Mouse (Mus musculus) midbrain, embryonic 16.5 days (tissue): ENCODE results near the gene Actn3. TPM values are rescaled to one million over a fixed set of nuclear protein-coding genes. Genes with fewer than 3 reads are reported as not detected.

Experiments used
- polyA plus RNA-seq: library from polyadenylated mRNA; unstranded; fragments of >200 nt; fragmentation: Nextera tagmentation; extraction: Ambion mirVana; gene quantifications from 2 replicates; pipeline ENCODE4 v1.2.1, GENCODE M21; 2015

Actn3 gene
- polyA plus RNA-seq, 1 experiment from 2014 or later: 2.4 TPM

Other genes starting within 250 kb of the Actn3 start
- gene Gm960, start 179.2 kb downstream of the Actn3 start, polyA plus RNA-seq: 5.4 and 6.6 TPM in 2 replicates
- 32.2 and 32.4 TPM in 2 replicates for gene Sptbn2, start 166.7 kb downstream of the Actn3 start, polyA plus RNA-seq
- gene Rbm4b, start 121.4 kb downstream of the Actn3 start, polyA plus RNA-seq: 149 and 164 TPM in 2 replicates
- gene Rbm4, start 84.0 kb downstream of the Actn3 start, polyA plus RNA-seq: 78.8 and 87.2 TPM in 2 replicates
- gene Gm21992, start 66.3 kb downstream of the Actn3 start, polyA plus RNA-seq: 19.0 and 21.2 TPM in 2 replicates
- gene Rbm14, start 66.3 kb downstream of the Actn3 start, polyA plus RNA-seq: 60.3 and 67.8 TPM in 2 replicates
- 33.3 and 42.5 TPM in 2 replicates for gene Ccs, start 38.6 kb downstream of the Actn3 start, polyA plus RNA-seq
- gene Ccdc87, start 38.5 kb downstream of the Actn3 start, polyA plus RNA-seq: 0.77 and 0.99 TPM in 2 replicates
- gene Ctsf, start 22.8 kb downstream of the Actn3 start, polyA plus RNA-seq: 85.8 and 87.4 TPM in 2 replicates
- gene Zdhhc24, start 759 bp upstream of the Actn3 start, polyA plus RNA-seq: 22.7 and 26.1 TPM in 2 replicates
- gene Bbs1, start 28.7 kb upstream of the Actn3 start, polyA plus RNA-seq: 9.6 and 9.7 TPM in 2 replicates
- 108 and 109 TPM in 2 replicates for gene Dpp3, start 50.4 kb upstream of the Actn3 start, polyA plus RNA-seq
- gene Peli3, start 65.2 kb upstream of the Actn3 start, polyA plus RNA-seq: 11.3 and 17.0 TPM in 2 replicates
- gene Mrpl11, start 84.2 kb upstream of the Actn3 start, polyA plus RNA-seq: 101 and 107 TPM in 2 replicates
- gene Npas4, start 112.4 kb upstream of the Actn3 start, polyA plus RNA-seq: 0.58 and 0.82 TPM in 2 replicates
- 12.1 and 16.0 TPM in 2 replicates for gene Slc29a2, start 146.0 kb upstream of the Actn3 start, polyA plus RNA-seq
- 82.9 and 102 TPM in 2 replicates for gene B4gat1, start 160.9 kb upstream of the Actn3 start, polyA plus RNA-seq
- gene AC124502.3, start 161.0 kb upstream of the Actn3 start, polyA plus RNA-seq: 2.9 and 4.2 TPM in 2 replicates
- 26.8 and 36.2 TPM in 2 replicates for gene Brms1, start 163.4 kb upstream of the Actn3 start, polyA plus RNA-seq
- 1.5 and 1.8 TPM in 2 replicates for gene Rin1, start 172.6 kb upstream of the Actn3 start, polyA plus RNA-seq
- 16.0 and 16.5 TPM in 2 replicates for gene Cd248, start 190.2 kb upstream of the Actn3 start, polyA plus RNA-seq
- 22.7 and 31.9 TPM in 2 replicates for gene Tmem151a, start 207.6 kb upstream of the Actn3 start, polyA plus RNA-seq
- 39.8 and 46.6 TPM in 2 replicates for gene Yif1a, start 210.6 kb upstream of the Actn3 start, polyA plus RNA-seq
- 430 and 432 TPM in 2 replicates for gene Cnih2, start 220.6 kb upstream of the Actn3 start, polyA plus RNA-seq
- 201 and 206 TPM in 2 replicates for gene Rab1b, start 229.2 kb upstream of the Actn3 start, polyA plus RNA-seq
- 71.4 and 76.5 TPM in 2 replicates for gene Klc2, start 240.7 kb upstream of the Actn3 start, polyA plus RNA-seq